Mouse (Mus musculus) hindbrain, embryonic 16.5 days (tissue): ENCODE data around the gene Ap1b1. TPM values are rescaled to one million over a fixed set of nuclear protein-coding genes. Genes with fewer than 3 reads are reported as not detected.

ENCODE experiments used
- ATAC-seq: fragments of 200-750 bp; cut with Nextera tagmentation; 2 replicates; pipeline ENCODE4 v1.8.0; 2017; ENCODE audit warnings: moderate TSS enrichment, moderate library complexity
- H3K27ac ChIP-seq: fragments of 300-500 bp; sonication (generic); 2 replicates; pipeline ENCODE4 v1.5.1; 2014; ENCODE audit warnings: low read depth, mild to moderate bottlenecking, control low read depth, low read length, moderate library complexity
- H3K27me3 ChIP-seq: fragments of 300-500 bp; sonication (generic); replicated peaks from 2 replicates; pipeline ENCODE4 v1.6.1; 2014; ENCODE audit warnings: low read length; ENCODE audit not compliant: control insufficient read depth, insufficient read depth
- H3K36me3 ChIP-seq: fragments of 300-500 bp; sonication (generic); 2 replicates; pipeline ENCODE4 v1.6.1; 2014; ENCODE audit warnings: mild to moderate bottlenecking, low read length, moderate library complexity, mixed read lengths; ENCODE audit not compliant: control insufficient read depth, insufficient read depth
- H3K4me1 ChIP-seq: fragments of 300-500 bp; sonication (generic); 2 replicates; pipeline ENCODE4 v1.6.1; 2014; ENCODE audit warnings: low read depth, low read length; ENCODE audit not compliant: control insufficient read depth, insufficient read depth
- H3K4me2 ChIP-seq: fragments of 300-500 bp; sonication (generic); 2 replicates; pipeline ENCODE4 v1.6.1; 2014; ENCODE audit warnings: mild to moderate bottlenecking, low read length, control low read depth, moderate library complexity
- H3K4me3 ChIP-seq: fragments of 300-500 bp; sonication (generic); 2 replicates; pipeline ENCODE4 v1.5.1; 2014; ENCODE audit warnings: mild to moderate bottlenecking, low read length, control low read depth, moderate library complexity
- H3K9ac ChIP-seq: fragments of 300-500 bp; sonication (generic); 2 replicates; pipeline ENCODE4 v1.6.1; 2014; ENCODE audit warnings: low read depth, mild to moderate bottlenecking, control low read depth, low read length, moderate library complexity
- H3K9me3 ChIP-seq: fragments of 300-500 bp; sonication (generic); 2 replicates; pipeline ENCODE4 v1.6.1; 2014; ENCODE audit warnings: mild to moderate bottlenecking, low read length, moderate library complexity; ENCODE audit not compliant: control insufficient read depth
- WGBS: fragments of 180-500 bp; shearing (Covaris S2); extraction: QIAGEN DNeasy Blood & Tissue Kit; methylation state at CpG from one replicate; pipeline ENCODE4 v1.1.7; 2014; 5-methylcytosine and 5-hydroxymethylcytosine counted together
- polyA plus RNA-seq: library from polyadenylated mRNA; unstranded; fragments of >200 nt; fragmentation: Nextera tagmentation; extraction: Ambion mirVana; gene quantifications from 2 replicates; pipeline ENCODE4 v1.2.1, GENCODE M21; 2015

Gene Ap1b1
- polyA plus RNA-seq, result 102 and 116 TPM in 2 replicates

- Histone ChIP-seq H3K9ac (peak within 1 kb of the TSS; percentile 74), H3K4me1 (peaks cover 10% of the 10 kb centered on the region), H3K4me2 (peak within 1 kb of the TSS; percentile 67), H3K4me3 (peak within 1 kb of the TSS; percentile 50), H3K27me3 (no peaks in the 10 kb centered on the region), H3K36me3 (no peaks in the 10 kb centered on the region; the same call in 1 of the 2 replicates), H3K9me3 (no peaks in the 10 kb centered on the region), H3K27ac (peak within 1 kb of the TSS; percentile 45)
- WGBS, result under 1% methylated on average over 61 of the region's 62 CpGs
- ATAC-seq, result peak; percentile 91
These were observed at the start of gene Ap1b1 for GRCm38 (mm10) chr11:4986695-4987486. TSS of gene Ap1b1 (plus strand) at chr11:4986824.

GRCm38 (mm10) chr11:4946530-4946929 is 40.1 kb upstream of the Ap1b1 start:
- ATAC-seq, result no peak; the same call in 1 of the 2 replicates
- Histone ChIP-seq H3K4me2 (peak overlapping the region; percentile 67), H3K9me3 (no peaks in the 10 kb centered on the region), H3K4me1 (peaks cover 30% of the 10 kb centered on the region), H3K27me3 (peaks cover 28% of the 10 kb centered on the region), H3K4me3 (peak overlapping the region; percentile 76), H3K9ac (peak overlapping the region; percentile 84), H3K36me3 (0 out of 2 replicates have a peak, but pooled peaks cover 2% of the 10 kb centered on the region), H3K27ac (no peak overlapping the region)
- 40% methylated on average over 13 of the region's 13 CpGs for WGBS

- peak overlapping the region; percentile 67 for H3K4me2 ChIP-seq
- peak overlapping the region; percentile 84 for H3K9ac ChIP-seq
- peak overlapping the region; percentile 89 for H3K27ac ChIP-seq
- H3K36me3 ChIP-seq, result 0 out of 2 replicates have a peak, but pooled peaks cover 2% of the 10 kb centered on the region
- peaks cover 30% of the 10 kb centered on the region for H3K27me3 ChIP-seq
- H3K4me1 ChIP-seq, result peaks cover 30% of the 10 kb centered on the region
- ATAC-seq, result peak; percentile 95
- no peaks in the 10 kb centered on the region for H3K9me3 ChIP-seq
- WGBS, result under 1% methylated on average over 92 of the region's 120 CpGs
- peak overlapping the region; percentile 76 for H3K4me3 ChIP-seq
These were observed 39.4 kb upstream of the Ap1b1 start for GRCm38 (mm10) chr11:4946947-4947812.

GRCm38 (mm10) chr11:4947813-4948174 is 38.8 kb upstream of the Ap1b1 start, which contains the start of gene Nefh:
TSS of gene Nefh (minus strand) at chr11:4948064.
- Histone ChIP-seq H3K4me1 (peaks cover 30% of the 10 kb centered on the region), H3K27me3 (peaks cover 34% of the 10 kb centered on the region), H3K9me3 (no peaks in the 10 kb centered on the region), H3K36me3 (0 out of 2 replicates have a peak, but pooled peaks cover 2% of the 10 kb centered on the region), H3K4me2 (peak within 1 kb of the TSS; percentile 67), H3K4me3 (peak within 1 kb of the TSS; percentile 76), H3K9ac (peak within 1 kb of the TSS; percentile 84), H3K27ac (peak within 1 kb of the TSS; percentile 89)
- 0% methylated on average over 34 of the region's 41 CpGs for WGBS
- ATAC-seq, result peak; percentile 22

DNA sequence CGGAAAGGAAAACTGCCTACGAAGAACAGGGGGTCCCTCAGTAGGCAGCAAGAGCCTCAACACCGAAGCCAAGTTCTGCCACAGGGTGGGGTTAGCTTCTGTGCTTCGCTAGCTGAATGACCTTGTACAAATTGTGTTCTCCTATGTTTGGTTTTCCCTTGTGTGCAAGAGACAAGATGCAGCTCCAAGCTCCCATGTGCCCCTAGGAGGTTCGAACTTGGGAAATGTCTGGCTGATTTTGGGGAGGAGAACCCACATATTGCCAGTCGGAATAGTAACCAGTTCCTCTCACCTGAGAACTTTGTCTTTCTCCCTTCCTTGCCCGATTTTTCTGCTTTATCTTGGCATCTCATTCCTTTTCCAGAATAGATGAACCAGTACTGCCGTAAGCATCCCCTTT is 37.8 kb upstream of the Ap1b1 start:
- WGBS, result 29% methylated on average over 8 of the region's 8 CpGs
- no peak for ATAC-seq

DNA sequence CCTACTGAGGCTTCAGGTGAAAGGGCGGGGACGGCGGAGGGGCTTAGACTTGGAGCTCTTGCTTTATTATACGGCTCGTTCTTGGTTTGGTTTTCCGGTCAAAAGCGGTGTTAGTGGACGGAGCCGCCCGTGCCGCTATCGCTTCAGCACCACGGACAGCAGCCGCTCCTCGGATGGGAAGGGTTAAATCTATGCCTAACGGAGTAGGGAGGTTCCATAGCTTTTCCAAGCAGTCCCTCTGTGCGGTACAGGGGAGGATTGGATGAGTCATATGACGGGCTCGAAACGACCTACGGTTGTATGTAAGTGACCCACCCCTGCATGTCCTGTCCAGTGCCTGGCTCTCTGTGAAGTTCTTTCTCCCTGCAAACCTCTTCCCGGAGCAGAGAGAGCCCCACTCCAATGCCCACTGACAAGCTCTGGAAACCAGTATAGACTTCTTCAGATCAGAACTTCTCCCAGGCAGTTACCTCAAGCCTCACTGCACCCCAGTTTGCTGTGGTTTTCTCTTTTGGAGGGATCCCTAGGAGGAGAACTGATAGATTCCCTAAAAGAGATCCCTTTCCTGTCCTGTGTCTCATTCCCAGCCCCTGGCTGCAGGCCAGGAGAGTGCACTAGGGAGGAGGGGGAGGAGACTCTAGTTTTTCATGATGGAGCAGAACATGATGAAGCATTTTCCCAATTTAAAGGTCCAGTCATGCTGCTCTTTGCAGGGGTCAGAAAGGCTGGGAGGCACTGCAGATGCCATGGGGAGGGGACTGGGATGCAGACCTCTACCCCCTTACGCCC is 37.2 kb upstream of the Ap1b1 start:
- peaks cover 34% of the 10 kb centered on the region for H3K4me1 ChIP-seq
- 4% methylated on average over 23 of the region's 23 CpGs for WGBS
- peaks cover 34% of the 10 kb centered on the region for H3K27me3 ChIP-seq
- H3K9ac ChIP-seq, result peak overlapping the region; percentile 84
- 0 out of 2 replicates have a peak, but pooled peaks cover 2% of the 10 kb centered on the region for H3K36me3 ChIP-seq
- H3K9me3 ChIP-seq, result no peaks in the 10 kb centered on the region
- ATAC-seq, result no peak
- H3K4me3 ChIP-seq, result peak overlapping the region; percentile 76
- H3K27ac ChIP-seq, result no peak overlapping the region
- H3K4me2 ChIP-seq, result peak overlapping the region; percentile 67

More for the DNA sequence above, 37.8 kb upstream of the Ap1b1 start:
- Histone ChIP-seq H3K4me2 (peak overlapping the region; percentile 67), H3K9ac (peak overlapping the region; percentile 84), H3K27ac (no peak overlapping the region), H3K4me3 (peak overlapping the region; percentile 76), H3K36me3 (0 out of 2 replicates have a peak, but pooled peaks cover 2% of the 10 kb centered on the region), H3K4me1 (peaks cover 30% of the 10 kb centered on the region), H3K9me3 (no peaks in the 10 kb centered on the region), H3K27me3 (peaks cover 34% of the 10 kb centered on the region)

DNA sequence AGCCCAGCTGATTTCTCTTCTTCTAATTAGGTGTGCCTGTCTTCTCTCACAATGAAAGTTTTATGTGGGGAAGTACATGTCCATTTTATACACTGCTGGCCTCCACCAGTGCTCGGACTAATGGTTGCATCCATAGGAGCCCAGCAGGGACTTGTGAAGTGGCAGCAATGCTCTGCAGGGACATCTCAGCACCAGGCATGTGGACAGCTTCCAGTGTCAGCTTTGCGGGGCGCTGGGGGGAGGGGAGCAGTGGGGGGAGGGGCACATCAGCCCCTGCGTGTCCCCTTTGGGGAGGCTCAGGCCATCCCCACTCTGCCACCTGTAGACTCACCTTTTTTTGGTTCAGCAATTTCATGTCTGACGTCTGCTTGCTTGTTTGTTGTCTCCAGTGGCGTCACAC is 33.2 kb upstream of the Ap1b1 start:
- Histone ChIP-seq H3K36me3 (no peaks in the 10 kb centered on the region), H3K4me2 (no peak overlapping the region), H3K27me3 (peaks cover 24% of the 10 kb centered on the region), H3K9me3 (no peaks in the 10 kb centered on the region), H3K9ac (no peak overlapping the region), H3K27ac (no peak overlapping the region), H3K4me3 (no peak overlapping the region), H3K4me1 (peaks cover 24% of the 10 kb centered on the region)
- no peak for ATAC-seq
- 5% methylated on average over 6 of the region's 6 CpGs for WGBS

DNA sequence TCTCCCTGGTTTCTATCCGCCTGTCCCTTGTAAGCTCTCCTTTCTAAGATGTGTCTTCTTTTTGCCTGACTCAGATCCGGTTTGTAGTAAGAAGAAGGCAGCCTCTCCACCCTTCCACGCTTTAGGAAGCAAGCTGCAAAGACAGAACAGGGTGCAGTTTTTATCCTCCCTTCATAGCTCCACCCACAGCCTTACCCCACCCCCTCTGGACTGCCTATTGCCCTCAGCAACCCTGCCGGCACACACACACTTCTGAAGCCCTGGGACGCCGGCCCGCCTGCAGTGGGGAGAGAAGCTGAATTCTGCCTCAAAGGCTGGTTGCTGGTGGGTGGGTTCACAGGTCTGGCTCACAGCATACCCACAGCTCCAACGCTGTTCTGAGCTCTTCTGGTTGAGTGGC is 32.7 kb upstream of the Ap1b1 start:
- no peaks in the 10 kb centered on the region for H3K36me3 ChIP-seq
- 0 out of 2 replicates have a peak overlapping the region, but pooled peaks have one; percentile 13 for H3K9ac ChIP-seq
- peaks cover 21% of the 10 kb centered on the region for H3K4me1 ChIP-seq
- no peaks in the 10 kb centered on the region for H3K9me3 ChIP-seq
- peaks cover 21% of the 10 kb centered on the region for H3K27me3 ChIP-seq
- H3K4me2 ChIP-seq, result no peak overlapping the region
- no peak overlapping the region for H3K4me3 ChIP-seq
- ATAC-seq, result no peak
- 3% methylated on average over 8 of the region's 8 CpGs for WGBS
- no peak overlapping the region for H3K27ac ChIP-seq
